Mouse (Mus musculus): ENCODE data around the gene Atp8a2. TPM values are rescaled to one million over a fixed set of nuclear protein-coding genes. Genes with fewer than 3 reads are reported as not detected.
A peak's percentile ranks its signal among the peaks of the same experiment; 100 is the strongest.
"Not testable (repeated sequence)": the region's sequence is repeated elsewhere in the genome, so short reads cannot be mapped to it uniquely, and the experiment has no call there.

Atp8a2 gene
- polyA plus RNA-seq, 1 experiment from 2014 or later: 6.1 TPM

DNA sequence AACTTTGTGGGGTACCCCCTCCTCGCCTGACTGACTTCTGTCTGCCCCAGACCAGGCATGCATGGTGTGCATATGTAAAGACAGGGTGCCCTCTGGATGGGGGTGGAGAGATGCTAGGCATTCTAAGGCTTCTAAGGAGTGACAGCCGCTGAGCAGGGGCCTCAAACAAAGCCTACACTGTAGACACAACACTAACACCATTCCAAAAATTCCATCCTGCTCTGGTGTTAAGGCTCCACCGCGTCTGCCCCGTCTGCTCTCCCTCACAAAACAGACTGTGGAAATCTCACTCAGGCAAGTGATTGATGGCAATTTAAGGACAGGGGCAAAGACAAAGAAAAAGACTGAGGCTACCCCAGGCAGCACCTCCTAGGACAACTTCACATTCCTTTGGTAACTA is 247.0 kb downstream of the Atp8a2 start:
- 7% methylated on average over 5 of the region's 5 CpGs for WGBS
- Histone ChIP-seq H3K27me3 (no peaks in the 10 kb centered on the region), H3K36me3 (no peaks in the 10 kb centered on the region), H3K9me3 (no peaks in the 10 kb centered on the region), H3K9ac (no peak overlapping the region), H3K4me3 (no peak overlapping the region), H3K4me1 (peaks cover 7% of the 10 kb centered on the region), H3K27ac (0 out of 2 replicates have a peak overlapping the region, but pooled peaks have one; percentile 7), H3K4me2 (replicated peaks) (no peak overlapping the region)
- no peak for ATAC-seq (ENCODE audit: insufficient number of reproducible peaks, insufficient read depth, low FRiP score, low TSS enrichment)

DNA sequence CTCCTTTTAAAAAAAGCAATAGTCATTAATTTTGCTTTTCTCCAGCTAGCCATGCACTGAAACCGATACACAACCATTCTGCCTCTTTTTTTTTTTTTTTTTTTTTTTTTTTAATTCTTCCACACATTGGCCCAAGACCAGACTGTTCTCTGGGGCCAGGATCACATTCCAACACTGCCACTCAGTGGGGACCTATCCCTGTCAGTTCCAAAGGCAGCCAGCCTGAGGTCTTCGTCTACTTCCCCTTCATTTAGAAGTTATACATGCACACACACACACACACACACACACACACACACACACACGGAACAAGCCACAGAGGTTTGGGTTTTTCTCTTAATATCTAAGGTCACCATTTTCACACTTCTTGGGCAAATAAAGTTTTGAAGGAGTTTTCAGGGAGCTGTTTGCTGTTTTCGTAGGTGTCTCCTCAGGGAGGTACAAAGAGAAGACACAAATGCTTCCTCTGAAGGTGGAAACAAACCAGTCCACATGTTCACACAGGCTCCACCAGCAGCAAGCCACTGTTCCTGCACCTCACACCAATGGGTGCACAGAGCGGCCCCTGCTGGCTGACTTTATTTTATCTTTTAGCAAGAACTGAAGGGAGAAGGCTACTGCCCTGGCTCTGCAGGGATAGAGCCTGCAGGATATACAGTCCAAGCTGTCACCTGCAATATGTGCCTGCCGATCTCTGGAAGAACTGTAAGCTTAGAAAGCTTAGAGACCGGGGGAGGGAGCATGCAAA is 253.9 kb downstream of the Atp8a2 start:
- H3K27me3 ChIP-seq: no peaks in the 10 kb centered on the region
- WGBS: 21% methylated on average over 7 of the region's 7 CpGs
- no peak overlapping the region for H3K9ac ChIP-seq
- H3K4me2 ChIP-seq (replicated peaks): no peak overlapping the region
- peak; percentile 80; the same call in 1 of the 2 replicates for ATAC-seq (ENCODE audit: insufficient number of reproducible peaks, insufficient read depth, low FRiP score, low TSS enrichment)
- H3K36me3 ChIP-seq: no peaks in the 10 kb centered on the region
- no peaks in the 10 kb centered on the region for H3K9me3 ChIP-seq
- H3K4me1 ChIP-seq: peaks cover 14% of the 10 kb centered on the region; the same call in 1 of the 2 replicates
- H3K4me3 ChIP-seq: no peak overlapping the region
- no peak overlapping the region for H3K27ac ChIP-seq

DNA sequence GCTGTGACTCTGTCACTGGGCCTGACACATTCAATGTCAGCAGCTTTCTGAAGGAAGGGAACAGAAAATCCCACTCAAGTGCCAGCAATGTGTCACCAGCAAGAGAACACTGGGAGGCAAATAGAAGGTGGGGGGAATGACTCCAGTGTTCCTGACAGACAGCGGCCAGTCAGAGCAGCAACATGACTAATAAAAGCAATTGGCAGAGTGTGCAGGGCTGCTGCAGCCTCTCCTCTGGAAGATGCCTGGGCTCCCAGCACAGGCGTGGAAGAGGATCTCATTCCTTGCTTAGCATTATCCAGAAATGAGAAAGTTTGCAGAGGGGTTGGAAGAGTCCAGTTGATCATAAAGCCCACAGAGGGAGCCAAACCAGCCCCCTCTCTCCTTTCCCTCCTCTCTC is 254.8 kb downstream of the Atp8a2 start:
- peaks cover 14% of the 10 kb centered on the region; the same call in 1 of the 2 replicates for H3K4me1 ChIP-seq
- H3K4me3 ChIP-seq: no peak overlapping the region
- H3K27ac ChIP-seq: no peak overlapping the region
- H3K27me3 ChIP-seq: no peaks in the 10 kb centered on the region
- no peak overlapping the region for H3K4me2 ChIP-seq (replicated peaks)
- WGBS: 64% methylated on average over 2 of the region's 2 CpGs
- ATAC-seq (ENCODE audit: insufficient number of reproducible peaks, insufficient read depth, low FRiP score, low TSS enrichment): no peak
- H3K9me3 ChIP-seq: no peaks in the 10 kb centered on the region
- H3K9ac ChIP-seq: no peak overlapping the region
- H3K36me3 ChIP-seq: no peaks in the 10 kb centered on the region

DNA sequence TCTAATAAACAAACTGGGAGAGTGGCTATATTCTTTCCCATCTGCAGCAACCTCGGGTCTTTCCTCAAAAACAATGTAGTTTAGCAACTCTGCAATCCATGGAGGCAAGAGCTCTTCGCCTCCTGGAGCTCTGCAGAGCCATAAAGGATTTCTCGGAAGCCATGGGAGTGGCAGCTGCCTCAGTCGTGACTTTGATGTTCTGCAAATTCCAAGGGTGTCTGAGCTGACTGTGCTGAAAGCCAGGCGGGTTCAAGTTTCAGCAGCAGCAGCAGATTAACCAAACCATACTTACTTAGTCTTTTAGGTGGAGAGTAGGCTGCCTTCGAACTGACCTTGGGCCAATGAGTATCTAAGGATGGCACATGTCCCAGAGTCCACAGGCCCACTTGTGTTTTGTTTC is 264.6 kb downstream of the Atp8a2 start:
- 22% methylated on average over 6 of the region's 6 CpGs for WGBS
- peaks cover 15% of the 10 kb centered on the region; the same call in 1 of the 2 replicates for H3K4me1 ChIP-seq
- no peak overlapping the region for H3K27ac ChIP-seq
- no peaks in the 10 kb centered on the region for H3K9me3 ChIP-seq
- no peak overlapping the region for H3K9ac ChIP-seq
- no peaks in the 10 kb centered on the region for H3K36me3 ChIP-seq
- no peak overlapping the region for H3K4me3 ChIP-seq
- H3K4me2 ChIP-seq (replicated peaks): no peak overlapping the region
- no peak for ATAC-seq (ENCODE audit: insufficient number of reproducible peaks, insufficient read depth, low FRiP score, low TSS enrichment)
- H3K27me3 ChIP-seq: no peaks in the 10 kb centered on the region

DNA sequence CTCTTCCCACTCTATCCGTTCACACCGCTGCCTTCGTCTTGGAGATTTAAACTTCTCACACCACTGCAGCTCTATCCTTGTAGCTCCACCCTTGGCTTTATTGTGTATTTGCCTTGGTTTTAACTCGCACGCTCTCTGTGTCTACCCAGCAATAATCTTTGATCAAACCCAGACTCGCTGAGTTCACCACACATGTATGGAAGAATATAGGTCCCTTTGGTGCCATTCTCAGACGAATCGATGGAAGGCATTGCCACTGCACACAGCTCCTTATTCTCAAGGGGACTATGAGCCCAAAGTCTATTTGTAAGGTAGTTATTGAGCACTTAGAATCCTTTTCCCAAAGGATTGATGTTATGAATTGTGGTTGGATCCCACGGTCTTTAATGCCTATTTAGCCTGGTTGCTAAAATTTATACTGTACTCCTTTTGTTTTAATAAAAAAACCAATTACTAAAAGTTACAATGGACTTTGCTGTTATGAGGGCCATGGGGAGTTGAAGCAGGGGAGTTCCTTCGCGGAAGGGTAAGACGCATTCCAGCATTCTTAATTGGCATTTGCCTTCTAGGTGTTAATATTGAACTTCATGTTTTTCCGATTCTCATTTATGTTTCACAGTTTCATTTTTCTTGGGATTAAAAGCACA is 265.4 kb downstream of the Atp8a2 start:
- Histone ChIP-seq H3K4me2 (replicated peaks) (no peak overlapping the region), H3K4me1 (peaks cover 15% of the 10 kb centered on the region; the same call in 1 of the 2 replicates), H3K9me3 (no peaks in the 10 kb centered on the region), H3K27me3 (no peaks in the 10 kb centered on the region), H3K9ac (no peak overlapping the region), H3K27ac (no peak overlapping the region), H3K36me3 (no peaks in the 10 kb centered on the region), H3K4me3 (no peak overlapping the region)
- 87% methylated on average over 13 of the region's 13 CpGs for WGBS
- no peak for ATAC-seq (ENCODE audit: insufficient number of reproducible peaks, insufficient read depth, low FRiP score, low TSS enrichment)

DNA sequence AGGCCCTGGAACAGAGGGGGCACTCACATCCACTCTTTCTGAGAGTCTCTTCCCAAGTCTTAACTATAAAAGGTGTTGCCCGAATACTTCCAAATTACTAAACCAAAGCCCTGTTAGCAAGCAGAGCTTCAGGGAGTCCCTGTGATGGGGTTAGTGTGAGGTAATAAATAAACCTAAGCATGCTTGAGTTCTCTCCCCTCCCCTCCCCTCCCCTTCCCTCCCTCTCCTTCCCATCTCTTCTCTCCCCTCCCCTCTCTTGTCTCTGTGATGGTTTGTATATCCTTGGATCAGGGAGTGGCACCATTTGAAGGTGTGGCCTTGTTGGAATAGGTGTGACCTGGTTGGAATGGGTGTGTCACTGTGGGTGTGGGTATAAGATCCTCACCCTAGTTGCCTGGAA is 267.8 kb downstream of the Atp8a2 start:
- H3K27ac ChIP-seq; H3K36me3 ChIP-seq; H3K9ac ChIP-seq; ATAC-seq (ENCODE audit: insufficient number of reproducible peaks, insufficient read depth, low FRiP score, low TSS enrichment); H3K27me3 ChIP-seq; H3K4me3 ChIP-seq; H3K4me2 ChIP-seq (replicated peaks); H3K9me3 ChIP-seq: not testable (repeated sequence)
- peaks cover 15% of the 10 kb centered on the region; the same call in 1 of the 2 replicates for H3K4me1 ChIP-seq
- 96% methylated on average over 1 of the region's 1 CpGs for WGBS

DNA sequence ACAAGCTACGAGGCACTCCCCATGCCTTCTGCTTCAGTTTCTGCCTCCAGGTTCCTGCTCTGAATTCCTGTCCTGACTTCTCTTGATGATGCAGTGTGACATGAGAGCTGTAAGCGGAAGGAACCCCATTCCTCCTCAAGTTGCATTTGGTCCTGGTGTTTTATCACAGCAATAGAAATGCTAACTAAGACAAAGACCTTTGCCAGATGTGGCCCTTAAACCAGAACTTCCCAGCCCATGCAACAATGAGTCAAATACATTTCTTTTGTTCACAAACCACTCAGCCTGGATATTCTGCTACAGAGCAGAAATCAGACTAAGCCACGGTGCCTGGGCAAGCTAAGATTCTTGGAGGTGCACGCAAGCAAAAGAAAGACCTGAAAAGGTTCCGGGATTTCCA is 268.2 kb downstream of the Atp8a2 start:
- Histone ChIP-seq H3K4me3 (no peak overlapping the region), H3K9ac (no peak overlapping the region), H3K4me1 (peaks cover 15% of the 10 kb centered on the region; the same call in 1 of the 2 replicates), H3K36me3 (no peaks in the 10 kb centered on the region), H3K27me3 (no peaks in the 10 kb centered on the region), H3K27ac (no peak overlapping the region), H3K4me2 (replicated peaks) (no peak overlapping the region), H3K9me3 (no peaks in the 10 kb centered on the region)
- no peak for ATAC-seq (ENCODE audit: insufficient number of reproducible peaks, insufficient read depth, low FRiP score, low TSS enrichment)
- 80% methylated on average over 5 of the region's 5 CpGs for WGBS

DNA sequence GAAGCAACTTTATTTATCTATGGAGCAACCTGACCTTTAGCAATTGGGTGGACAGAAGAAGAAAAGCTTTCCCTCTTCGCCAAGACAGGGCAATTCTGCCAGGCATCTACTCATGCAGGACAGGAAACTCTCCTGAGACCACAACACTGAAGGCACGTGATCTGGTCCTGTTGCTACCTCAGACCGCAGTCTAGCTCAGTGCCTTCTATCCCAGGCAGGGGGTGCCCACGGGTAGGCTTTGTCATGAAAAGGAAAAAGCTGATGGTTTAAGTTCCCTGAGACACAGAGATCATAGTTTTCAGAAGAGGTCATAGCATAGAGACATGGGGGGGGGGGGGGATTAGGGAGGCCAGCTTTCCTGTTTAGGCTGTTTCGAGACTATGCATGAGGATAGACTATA is 269.2 kb downstream of the Atp8a2 start:
- Histone ChIP-seq H3K36me3 (no peaks in the 10 kb centered on the region), H3K4me1 (peaks cover 15% of the 10 kb centered on the region; the same call in 1 of the 2 replicates), H3K4me3 (no peak overlapping the region), H3K9me3 (no peaks in the 10 kb centered on the region), H3K27me3 (no peaks in the 10 kb centered on the region), H3K4me2 (replicated peaks) (no peak overlapping the region), H3K27ac (no peak overlapping the region), H3K9ac (no peak overlapping the region)
- 46% methylated on average over 5 of the region's 5 CpGs for WGBS
- ATAC-seq (ENCODE audit: insufficient number of reproducible peaks, insufficient read depth, low FRiP score, low TSS enrichment): no peak

DNA sequence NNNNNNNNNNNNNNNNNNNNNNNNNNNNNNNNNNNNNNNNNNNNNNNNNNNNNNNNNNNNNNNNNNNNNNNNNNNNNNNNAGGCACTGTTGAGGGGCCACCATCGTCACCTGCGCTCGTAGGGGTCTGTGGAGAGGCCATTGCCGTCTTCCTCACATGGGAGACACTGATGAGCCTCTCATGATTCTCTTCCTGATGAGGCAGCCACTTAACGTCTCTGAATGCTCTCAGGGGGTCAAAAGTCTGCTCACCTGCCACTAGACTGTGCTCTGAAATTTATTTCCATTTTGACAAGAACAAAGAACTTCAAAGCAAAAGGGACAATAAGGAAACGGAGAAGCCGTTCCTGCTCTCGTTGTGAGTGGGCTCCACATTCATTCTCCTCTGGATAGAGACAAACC is 277.1 kb downstream of the Atp8a2 start:
- no peak overlapping the region for H3K9ac ChIP-seq
- H3K9me3 ChIP-seq: no peaks in the 10 kb centered on the region
- no peaks in the 10 kb centered on the region for H3K36me3 ChIP-seq
- no peaks in the 10 kb centered on the region; the same call in 1 of the 2 replicates for H3K4me1 ChIP-seq
- H3K27me3 ChIP-seq: no peaks in the 10 kb centered on the region
- H3K27ac ChIP-seq: no peak overlapping the region
- H3K4me2 ChIP-seq (replicated peaks): no peak overlapping the region
- WGBS: 82% methylated on average over 8 of the region's 8 CpGs
- no peak overlapping the region for H3K4me3 ChIP-seq
- no peak for ATAC-seq (ENCODE audit: insufficient number of reproducible peaks, insufficient read depth, low FRiP score, low TSS enrichment)

DNA sequence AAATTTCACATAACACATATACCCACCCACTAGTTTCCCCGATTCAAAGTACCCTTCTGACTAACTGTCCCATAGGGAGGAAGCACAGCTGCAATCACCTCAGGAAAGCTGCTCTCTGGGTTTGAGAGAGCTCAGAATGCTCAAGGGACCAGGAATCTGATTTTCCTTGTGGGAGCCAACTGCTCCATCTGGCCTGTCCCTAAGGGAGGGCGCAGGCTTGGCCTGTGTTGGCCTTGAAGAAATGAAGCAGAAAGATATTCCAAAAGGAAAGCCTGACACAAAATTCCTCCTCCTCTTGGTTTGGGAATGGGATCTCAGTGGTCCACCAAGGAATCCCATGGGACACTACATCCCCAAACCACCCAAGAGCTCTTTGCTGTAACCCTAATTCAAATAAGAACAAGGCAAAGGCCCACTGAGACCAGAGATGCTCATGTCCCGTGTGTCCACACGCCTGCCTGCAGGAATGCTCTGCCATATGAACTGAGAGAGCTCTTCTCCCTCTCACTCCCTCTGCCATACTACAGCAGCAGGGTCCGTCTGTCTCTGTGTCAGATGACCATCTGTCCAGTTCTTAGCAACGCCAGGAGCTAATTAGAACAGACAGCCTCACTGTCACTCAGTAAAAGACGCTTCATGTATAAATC is 293.4 kb downstream of the Atp8a2 start:
- H3K4me2 ChIP-seq (replicated peaks): no peak overlapping the region
- H3K9ac ChIP-seq: no peak overlapping the region
- no peaks in the 10 kb centered on the region for H3K27me3 ChIP-seq
- no peak for ATAC-seq (ENCODE audit: insufficient number of reproducible peaks, insufficient read depth, low FRiP score, low TSS enrichment)
- no peaks in the 10 kb centered on the region for H3K36me3 ChIP-seq
- no peak overlapping the region for H3K27ac ChIP-seq
- H3K9me3 ChIP-seq: no peaks in the 10 kb centered on the region
- 85% methylated on average over 7 of the region's 7 CpGs for WGBS
- H3K4me1 ChIP-seq: no peaks in the 10 kb centered on the region
- H3K4me3 ChIP-seq: no peak overlapping the region

DNA sequence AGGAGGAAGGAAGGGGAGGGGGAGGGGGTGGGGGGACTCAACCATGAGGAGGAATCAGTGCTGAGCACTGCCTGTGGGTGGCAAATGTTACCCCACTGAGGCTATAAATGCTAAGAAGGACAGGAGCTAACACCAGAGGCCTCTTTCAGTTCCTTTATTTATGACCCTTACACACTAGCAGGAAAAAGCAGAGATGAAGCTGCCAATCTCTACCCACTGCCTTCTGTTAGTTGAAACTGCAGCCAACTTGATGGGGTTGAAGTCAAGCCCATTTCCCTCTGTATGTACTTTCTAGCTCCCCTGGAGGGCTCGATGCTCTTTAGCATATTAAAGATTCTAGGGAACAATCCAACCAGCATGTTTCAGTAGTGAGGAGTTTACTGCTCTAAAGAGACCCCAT is 303.0 kb downstream of the Atp8a2 start:
- 71% methylated on average over 1 of the region's 1 CpGs for WGBS
- H3K4me1 ChIP-seq: 0 out of 2 replicates have a peak, but pooled peaks cover 17% of the 10 kb centered on the region

DNA sequence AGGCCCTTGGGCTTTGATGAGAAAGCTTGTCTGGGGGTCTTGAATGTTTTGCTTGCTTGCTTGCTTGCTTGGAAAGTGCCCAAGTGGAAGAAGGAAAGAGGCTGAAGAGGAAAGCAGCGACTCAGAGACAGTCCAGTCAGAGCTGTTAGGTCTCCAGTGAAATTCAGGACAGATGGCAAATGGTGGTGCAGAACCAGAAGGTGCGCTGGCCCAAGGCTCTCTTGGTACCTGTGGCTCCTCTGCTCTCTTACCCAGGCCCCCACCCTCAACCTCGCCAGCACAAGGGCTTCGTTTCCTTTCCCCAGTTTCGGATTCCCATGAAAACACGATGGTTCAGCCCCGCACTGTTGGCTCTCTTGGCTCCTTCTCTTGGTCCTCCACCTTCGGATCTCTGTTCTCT is 304.9 kb downstream of the Atp8a2 start:
- Histone ChIP-seq H3K9me3 (no peaks in the 10 kb centered on the region), H3K4me3 (no peak overlapping the region), H3K27ac (no peak overlapping the region), H3K4me1 (peaks cover 28% of the 10 kb centered on the region), H3K27me3 (no peaks in the 10 kb centered on the region), H3K9ac (no peak overlapping the region), H3K36me3 (no peaks in the 10 kb centered on the region), H3K4me2 (replicated peaks) (no peak overlapping the region)
- 78% methylated on average over 8 of the region's 8 CpGs for WGBS
- ATAC-seq (ENCODE audit: insufficient number of reproducible peaks, insufficient read depth, low FRiP score, low TSS enrichment): no peak

More for the DNA sequence above, 303.0 kb downstream of the Atp8a2 start:
- H3K4me3 ChIP-seq: no peak overlapping the region
- H3K9ac ChIP-seq: no peak overlapping the region
- H3K27me3 ChIP-seq: no peaks in the 10 kb centered on the region
- H3K27ac ChIP-seq: no peak overlapping the region
- H3K4me2 ChIP-seq (replicated peaks): no peak overlapping the region
- H3K36me3 ChIP-seq: no peaks in the 10 kb centered on the region
- no peaks in the 10 kb centered on the region for H3K9me3 ChIP-seq
- ATAC-seq (ENCODE audit: insufficient number of reproducible peaks, insufficient read depth, low FRiP score, low TSS enrichment): no peak

Data from embryonic facial prominence, embryonic 12.5 days (tissue).